Mouse (Mus musculus): ENCODE measurements around the gene Myh8. TPM values are rescaled to one million over a fixed set of nuclear protein-coding genes. Genes with fewer than 3 reads are reported as not detected.

Myh8 gene
- polyA plus RNA-seq (2016; fragmentation: Nextera tagmentation; extraction: Ambion mirVana): 1.9 and 5.8 TPM in 2 replicates

DNA sequence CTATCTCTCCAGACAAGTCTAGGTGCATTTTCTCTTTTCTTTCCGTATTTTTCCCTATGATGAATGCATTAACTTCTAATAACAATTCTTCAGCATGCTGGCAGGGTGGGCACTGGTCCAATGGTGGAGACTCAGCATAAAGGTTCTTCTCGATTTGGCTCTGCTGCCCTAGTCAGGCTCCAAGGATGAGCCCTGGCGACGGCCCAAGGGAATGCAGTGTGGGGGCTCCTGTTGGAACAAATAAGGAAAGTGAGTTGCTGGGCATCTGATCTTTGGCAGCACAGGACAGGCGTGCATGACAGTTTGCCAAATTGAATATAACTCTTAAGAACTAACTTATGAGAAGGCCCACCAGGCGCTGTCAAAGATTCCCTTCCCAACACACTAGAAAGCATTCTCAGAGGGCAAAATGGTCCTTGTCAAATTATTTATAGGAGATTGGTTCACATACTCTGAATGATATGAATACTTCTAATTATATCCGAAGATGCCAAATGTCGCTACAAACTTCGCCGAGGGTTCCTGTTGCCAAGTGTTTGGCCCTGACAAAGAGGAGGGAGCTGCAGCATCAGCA lies at the start of gene Myh8:
Gene Myh8 (plus strand): TSS at position 524 of the 574 bp plus-strand sequence.
- no peak for ATAC-seq (ENCODE audit: low FRiP score)
- 78% methylated on average over 10 of the region's 10 CpGs for WGBS
- H3K36me3 ChIP-seq: no peaks in the 10 kb centered on the region

DNA sequence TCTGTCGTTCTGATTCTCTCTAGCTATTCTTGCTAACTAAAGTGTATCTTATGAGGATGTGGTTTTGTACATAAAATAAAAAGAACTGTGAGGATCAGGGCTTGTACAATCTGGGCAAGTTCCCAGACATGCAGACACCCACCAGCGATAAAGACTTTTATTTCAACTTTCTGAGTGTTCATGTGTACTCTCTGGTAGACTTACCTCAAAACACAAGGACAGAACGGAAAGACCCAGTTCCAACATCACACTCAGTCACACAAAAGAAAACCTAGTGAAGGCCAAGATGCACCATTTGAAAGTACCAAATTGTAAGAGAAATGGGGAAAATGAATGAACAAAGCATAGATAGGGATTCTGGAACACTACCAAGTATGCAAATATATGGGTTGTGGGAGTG lies 48.2 kb upstream of the Myh8 start:
- Histone ChIP-seq H3K27ac (no peak overlapping the region), H3K9ac (no peak overlapping the region), H3K9me3 (replicated peaks) (no peaks in the 10 kb centered on the region), H3K4me3 (no peak overlapping the region), H3K27me3 (no peaks in the 10 kb centered on the region), H3K4me1 (no peaks in the 10 kb centered on the region), H3K4me2 (replicated peaks) (no peak overlapping the region), H3K36me3 (no peaks in the 10 kb centered on the region)
- ATAC-seq (ENCODE audit: low FRiP score): no peak
- 94% methylated on average over 3 of the region's 3 CpGs for WGBS

More for the DNA sequence above, at the start of gene Myh8:
- Histone ChIP-seq H3K4me3 (no peak within 1 kb of the TSS), H3K9ac (no peak within 1 kb of the TSS), H3K4me2 (replicated peaks) (no peak within 1 kb of the TSS), H3K4me1 (no peaks in the 10 kb centered on the region), H3K27me3 (no peaks in the 10 kb centered on the region), H3K9me3 (replicated peaks) (no peaks in the 10 kb centered on the region), H3K27ac (no peak within 1 kb of the TSS)

GRCm38 (mm10) chr11:67229166-67229565 lies 47.8 kb upstream of the Myh8 start:
- Histone ChIP-seq H3K27ac (no peak overlapping the region), H3K36me3 (no peaks in the 10 kb centered on the region), H3K4me2 (replicated peaks) (no peak overlapping the region), H3K27me3 (no peaks in the 10 kb centered on the region), H3K9ac (no peak overlapping the region), H3K4me3 (no peak overlapping the region), H3K9me3 (replicated peaks) (no peaks in the 10 kb centered on the region), H3K4me1 (no peaks in the 10 kb centered on the region)
- 90% methylated on average over 5 of the region's 5 CpGs for WGBS
- ATAC-seq (ENCODE audit: low FRiP score): no peak

GRCm38 (mm10) chr11:67229946-67230345 lies 47.0 kb upstream of the Myh8 start:
- Histone ChIP-seq H3K27ac (no peak overlapping the region), H3K4me3 (no peak overlapping the region), H3K9me3 (replicated peaks) (no peaks in the 10 kb centered on the region), H3K4me1 (no peaks in the 10 kb centered on the region), H3K4me2 (replicated peaks) (no peak overlapping the region), H3K9ac (no peak overlapping the region), H3K27me3 (no peaks in the 10 kb centered on the region), H3K36me3 (no peaks in the 10 kb centered on the region)
- ATAC-seq (ENCODE audit: low FRiP score): no peak
- 82% methylated on average over 2 of the region's 2 CpGs for WGBS

DNA sequence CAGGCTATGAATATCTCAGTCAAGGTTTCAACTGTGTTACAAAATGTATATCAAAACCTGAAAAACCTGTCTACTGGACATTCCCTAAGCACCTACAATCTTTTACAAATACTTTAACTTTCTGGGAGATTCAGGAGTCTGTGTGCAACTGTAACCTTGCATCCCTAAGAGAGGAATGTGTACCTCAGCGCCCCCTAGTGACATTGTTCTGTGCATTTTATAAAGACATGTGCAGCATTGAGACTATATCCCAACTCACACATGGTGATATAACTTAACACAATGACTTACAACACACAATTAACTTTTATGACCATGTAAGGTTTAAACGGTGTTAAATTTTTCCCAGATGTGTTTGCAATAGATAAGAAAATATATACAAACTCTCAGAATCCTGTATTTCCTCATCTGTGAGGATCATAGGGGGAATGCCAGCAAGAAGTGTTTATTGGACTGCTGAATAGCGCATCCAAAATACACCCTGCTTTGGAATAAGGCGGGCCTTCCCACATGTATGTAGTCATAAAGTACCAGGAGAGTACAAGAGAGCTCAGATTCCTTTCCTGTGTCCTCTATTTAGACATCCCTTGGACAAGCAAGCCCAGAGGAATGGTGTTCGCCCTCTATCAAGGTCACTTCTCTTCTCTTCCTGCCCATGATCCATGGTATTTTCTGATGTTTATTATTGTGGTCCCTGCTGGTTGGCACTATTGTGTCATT lies 41.1 kb upstream of the Myh8 start:
- Histone ChIP-seq H3K27me3 (no peaks in the 10 kb centered on the region), H3K36me3 (no peaks in the 10 kb centered on the region), H3K9me3 (replicated peaks) (no peaks in the 10 kb centered on the region), H3K4me2 (replicated peaks) (no peak overlapping the region), H3K4me1 (no peaks in the 10 kb centered on the region), H3K27ac (no peak overlapping the region), H3K9ac (no peak overlapping the region), H3K4me3 (no peak overlapping the region)
- WGBS: 63% methylated on average over 5 of the region's 5 CpGs
- ATAC-seq (ENCODE audit: low FRiP score): no peak

DNA sequence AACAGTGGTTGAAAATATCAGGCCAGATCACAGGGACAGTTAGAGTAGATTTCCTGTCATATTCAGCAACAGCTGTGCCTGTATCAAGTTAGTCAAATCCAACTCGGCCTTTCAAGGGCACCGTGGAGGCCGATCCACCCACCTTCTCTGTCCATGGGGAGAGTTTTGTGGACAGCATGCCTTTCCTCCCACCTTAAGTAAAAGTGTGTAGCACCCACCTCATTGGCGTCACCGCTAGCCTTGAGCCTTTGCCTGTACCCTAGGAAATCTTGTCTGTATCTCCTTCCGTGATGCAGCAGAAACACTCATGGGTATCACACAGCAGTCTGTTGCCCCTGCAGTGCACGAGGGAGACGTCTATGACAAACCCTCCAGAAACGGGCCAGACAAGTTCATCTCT lies 40.1 kb upstream of the Myh8 start:
- no peaks in the 10 kb centered on the region for H3K9me3 ChIP-seq (replicated peaks)
- no peak for ATAC-seq (ENCODE audit: low FRiP score)
- H3K4me3 ChIP-seq: no peak overlapping the region
- no peaks in the 10 kb centered on the region for H3K4me1 ChIP-seq
- H3K27ac ChIP-seq: no peak overlapping the region
- H3K27me3 ChIP-seq: no peaks in the 10 kb centered on the region
- 87% methylated on average over 9 of the region's 9 CpGs for WGBS
- no peak overlapping the region for H3K9ac ChIP-seq
- no peaks in the 10 kb centered on the region for H3K36me3 ChIP-seq
- H3K4me2 ChIP-seq (replicated peaks): no peak overlapping the region

GRCm38 (mm10) chr11:67237481-67238079 lies 39.3 kb upstream of the Myh8 start, which contains the start of gene Myh4:
Gene Myh4, plus strand, starts transcription at chr11:67238029.
- Histone ChIP-seq H3K36me3 (no peaks in the 10 kb centered on the region), H3K4me3 (no peak within 1 kb of the TSS), H3K9me3 (replicated peaks) (no peaks in the 10 kb centered on the region), H3K4me2 (replicated peaks) (no peak within 1 kb of the TSS), H3K27ac (no peak within 1 kb of the TSS), H3K27me3 (no peaks in the 10 kb centered on the region), H3K9ac (no peak within 1 kb of the TSS), H3K4me1 (no peaks in the 10 kb centered on the region)
- WGBS: 80% methylated on average over 5 of the region's 5 CpGs
- no peak for ATAC-seq (ENCODE audit: low FRiP score)

GRCm38 (mm10) chr11:67241051-67241450 lies 35.9 kb upstream of the Myh8 start:
- WGBS: 82% methylated on average over 6 of the region's 6 CpGs
- H3K4me1 ChIP-seq: no peaks in the 10 kb centered on the region
- H3K9ac ChIP-seq: no peak overlapping the region
- H3K27me3 ChIP-seq: no peaks in the 10 kb centered on the region
- H3K36me3 ChIP-seq: no peaks in the 10 kb centered on the region
- no peak overlapping the region for H3K27ac ChIP-seq
- no peak overlapping the region for H3K4me2 ChIP-seq (replicated peaks)
- no peak for ATAC-seq (ENCODE audit: low FRiP score)
- H3K9me3 ChIP-seq (replicated peaks): no peaks in the 10 kb centered on the region
- no peak overlapping the region for H3K4me3 ChIP-seq

DNA sequence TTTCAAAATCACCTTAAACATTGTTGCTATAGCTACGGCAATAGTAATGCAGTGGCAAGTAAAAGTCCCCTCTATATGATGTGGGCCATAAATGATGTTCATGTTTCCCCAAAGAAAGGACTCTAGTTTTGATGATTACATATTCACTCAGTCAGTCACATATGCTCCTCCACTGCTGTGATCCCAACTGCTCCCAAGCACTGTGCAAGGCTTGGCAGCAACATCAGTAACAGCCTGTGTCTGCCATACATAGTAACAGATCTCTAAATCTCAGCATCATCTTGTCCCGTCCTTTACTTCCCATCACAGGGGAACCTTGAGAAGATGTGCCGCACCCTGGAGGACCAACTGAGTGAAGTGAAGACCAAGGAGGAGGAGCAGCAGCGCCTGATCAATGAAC lies 23.2 kb upstream of the Myh8 start:
- no peak overlapping the region for H3K4me3 ChIP-seq
- no peak for ATAC-seq (ENCODE audit: low FRiP score)
- H3K9me3 ChIP-seq (replicated peaks): no peaks in the 10 kb centered on the region
- 92% methylated on average over 4 of the region's 4 CpGs for WGBS
- no peaks in the 10 kb centered on the region for H3K27me3 ChIP-seq
- H3K9ac ChIP-seq: no peak overlapping the region
- no peak overlapping the region for H3K27ac ChIP-seq
- no peaks in the 10 kb centered on the region for H3K36me3 ChIP-seq
- no peaks in the 10 kb centered on the region for H3K4me1 ChIP-seq
- H3K4me2 ChIP-seq (replicated peaks): no peak overlapping the region

DNA sequence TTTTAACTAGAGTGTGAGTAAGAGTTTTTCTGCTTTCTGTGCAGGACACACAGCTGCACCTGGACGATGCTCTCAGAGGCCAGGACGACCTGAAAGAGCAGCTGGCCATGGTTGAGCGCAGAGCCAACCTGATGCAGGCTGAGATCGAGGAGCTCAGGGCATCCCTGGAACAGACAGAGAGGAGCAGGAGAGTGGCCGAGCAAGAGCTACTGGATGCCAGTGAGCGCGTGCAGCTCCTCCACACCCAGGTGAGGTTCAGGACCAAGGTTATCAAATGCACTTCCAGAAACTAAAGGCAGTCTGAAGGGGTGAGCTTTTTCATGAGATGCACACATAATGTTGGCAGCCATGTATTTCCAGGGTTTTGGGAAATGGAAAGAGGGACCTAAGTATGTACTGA lies 19.9 kb upstream of the Myh8 start:
- Histone ChIP-seq H3K9ac (no peak overlapping the region), H3K27me3 (no peaks in the 10 kb centered on the region), H3K4me3 (no peak overlapping the region), H3K9me3 (replicated peaks) (no peaks in the 10 kb centered on the region), H3K4me2 (replicated peaks) (no peak overlapping the region), H3K4me1 (no peaks in the 10 kb centered on the region), H3K27ac (no peak overlapping the region), H3K36me3 (no peaks in the 10 kb centered on the region)
- ATAC-seq (ENCODE audit: low FRiP score): no peak
- WGBS: 90% methylated on average over 7 of the region's 7 CpGs

- H3K27me3 ChIP-seq: no peaks in the 10 kb centered on the region
- WGBS: 88% methylated on average over 6 of the region's 6 CpGs
- H3K9me3 ChIP-seq (replicated peaks): no peaks in the 10 kb centered on the region
- H3K36me3 ChIP-seq: no peaks in the 10 kb centered on the region
- H3K9ac ChIP-seq: no peak overlapping the region
- no peak overlapping the region for H3K27ac ChIP-seq
- H3K4me1 ChIP-seq: no peaks in the 10 kb centered on the region
- no peak overlapping the region for H3K4me3 ChIP-seq
- H3K4me2 ChIP-seq (replicated peaks): no peak overlapping the region
- ATAC-seq (ENCODE audit: low FRiP score): no peak
These were observed 16.0 kb upstream of the Myh8 start for GRCm38 (mm10) chr11:67260956-67261355.

DNA sequence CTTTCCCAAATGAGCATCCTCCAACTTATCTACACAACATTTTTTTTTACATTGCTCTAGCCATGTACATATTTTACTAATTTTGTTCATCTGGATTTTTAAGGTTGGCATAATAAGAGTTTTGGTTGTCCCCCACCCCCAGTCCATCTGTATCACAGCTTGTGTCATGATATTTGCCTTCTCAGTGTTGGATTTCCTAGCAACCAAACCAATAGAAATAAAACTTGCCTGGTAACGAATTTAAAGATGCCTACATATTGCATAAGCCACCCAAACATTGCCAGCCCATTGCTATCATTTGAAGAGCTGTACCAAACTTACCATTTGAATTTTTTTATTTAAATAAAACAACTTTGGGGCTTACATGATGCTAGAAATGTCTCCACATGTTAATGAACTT lies 16.5 kb downstream of the Myh8 start:
- no peak for ATAC-seq (ENCODE audit: low FRiP score)

More for the DNA sequence above, 16.5 kb downstream of the Myh8 start:
- WGBS: 73% methylated on average over 1 of the region's 1 CpGs
- Histone ChIP-seq H3K4me2 (replicated peaks) (no peak overlapping the region), H3K9ac (no peak overlapping the region), H3K4me1 (no peaks in the 10 kb centered on the region), H3K27ac (no peak overlapping the region), H3K4me3 (no peak overlapping the region), H3K27me3 (no peaks in the 10 kb centered on the region), H3K9me3 (replicated peaks) (no peaks in the 10 kb centered on the region; the same call in 1 of the 2 replicates), H3K36me3 (no peaks in the 10 kb centered on the region)
